Mouse (Mus musculus) myocyte (in vitro differentiated cells): ENCODE data around the gene Slc30a1.

Source experiments
- MAX ChIP-seq: IDR thresholded peaks from one replicate; pipeline ENCODE4 v1.6.1; 2011; ENCODE audit warnings: low read depth, mild to moderate bottlenecking, control low read depth
- MYOD1 ChIP-seq, 3 experiments: IDR thresholded peaks; one replicate each; pipeline ENCODE4 v1.6.1; 2011; ENCODE audit warnings: control low read depth in 2 of 3, low read depth in 2 of 3, mild to moderate bottlenecking in 2 of 3, moderate library complexity in 1 of 3; ENCODE audit not compliant: insufficient read length in 2 of 3, control insufficient read depth in 1 of 3
- POLR2A ChIP-seq: IDR thresholded peaks from one replicate; pipeline ENCODE4 v1.6.1; 2011; ENCODE audit warnings: low read depth, mild to moderate bottlenecking, control low read depth, moderate library complexity; ENCODE audit not compliant: insufficient read length
- TCF3 ChIP-seq: IDR thresholded peaks from one replicate; pipeline ENCODE4 v1.6.1; 2011; ENCODE audit warnings: low read depth, control low read depth; ENCODE audit not compliant: insufficient read length
- USF1 ChIP-seq: IDR thresholded peaks from one replicate; pipeline ENCODE4 v1.6.1; 2011; ENCODE audit warnings: low read depth, mild to moderate bottlenecking, control low read depth, moderate library complexity

- no peak for TF ChIP-seq MAX
- TF ChIP-seq POLR2A = no peak
- no peak for TF ChIP-seq TCF3
- TF ChIP-seq USF1 = no peak
- TF ChIP-seq MYOD1 (IDR thresholded peaks at IDR 0.05; ENCODE audit: control insufficient read depth in 1 of 3, insufficient read length in 2 of 3, low read depth in 2 of 3) = no peak
These were observed 50.3 kb downstream of the Slc30a1 start for GRCm38 (mm10) chr1:191956871-191957270.
